Mouse (Mus musculus): Measurements from ENCODE around the gene Alpk3. TPM values are rescaled to one million over a fixed set of nuclear protein-coding genes. Genes with fewer than 3 reads are reported as not detected.

The Alpk3 gene
- polyA plus RNA-seq, 1 experiment, result not detected

- H3K4me3 ChIP-seq (ENCODE audit: insufficient read depth, low read depth, low read length), result no peak overlapping the region
- TF ChIP-seq POLR2A (IDR thresholded peaks at IDR 0.05; ENCODE audit: insufficient read depth, low read depth, low read length), result no peak
- no peak for TF ChIP-seq CTCF (IDR thresholded peaks at IDR 0.05; ENCODE audit: insufficient read depth, low read depth, low read length)
- H3K4me1 ChIP-seq (ENCODE audit: control insufficient read depth, insufficient read depth, low read length), result peaks cover 7% of the 10 kb centered on the region
- no peak overlapping the region for H3K27ac ChIP-seq (ENCODE audit: insufficient read depth, low read depth, low read length)
- WGBS, result 66% methylated on average over 11 of the region's 11 CpGs
Observed at GRCm38 (mm10) chr7:81061936-81062335, 4.5 kb downstream of the Alpk3 start.

- Histone ChIP-seq H3K27ac (ENCODE audit: insufficient read depth, low read depth, low read length) (no peak overlapping the region), H3K4me1 (ENCODE audit: control insufficient read depth, insufficient read depth, low read length) (peaks cover 4% of the 10 kb centered on the region; the same call in 1 of the 2 replicates), H3K4me3 (ENCODE audit: insufficient read depth, low read depth, low read length) (no peak overlapping the region)
- WGBS, result 82% methylated on average over 9 of the region's 9 CpGs
- no peak for TF ChIP-seq POLR2A (IDR thresholded peaks at IDR 0.05; ENCODE audit: insufficient read depth, low read depth, low read length)
Observed at GRCm38 (mm10) chr7:81063332-81063731, 5.9 kb downstream of the Alpk3 start.

GRCm38 (mm10) chr7:81066714-81067113 lies 9.3 kb downstream of the Alpk3 start:
- TF ChIP-seq POLR2A (IDR thresholded peaks at IDR 0.05; ENCODE audit: insufficient read depth, low read depth, low read length), result no peak
- TF ChIP-seq CTCF (IDR thresholded peaks at IDR 0.05; ENCODE audit: insufficient read depth, low read depth, low read length), result no peak
- 46% methylated on average over 6 of the region's 6 CpGs for WGBS
- Histone ChIP-seq H3K4me3 (ENCODE audit: insufficient read depth, low read depth, low read length) (no peak overlapping the region), H3K4me1 (ENCODE audit: control insufficient read depth, insufficient read depth, low read length) (peaks cover 4% of the 10 kb centered on the region; the same call in 1 of the 2 replicates), H3K27ac (ENCODE audit: insufficient read depth, low read depth, low read length) (no peak overlapping the region)

- Histone ChIP-seq H3K27ac (ENCODE audit: insufficient read depth, low read depth, low read length) (no peak overlapping the region), H3K4me3 (ENCODE audit: insufficient read depth, low read depth, low read length) (no peak overlapping the region), H3K4me1 (ENCODE audit: control insufficient read depth, insufficient read depth, low read length) (no peaks in the 10 kb centered on the region; the same call in 1 of the 2 replicates)
- no peak for TF ChIP-seq CTCF (IDR thresholded peaks at IDR 0.05; ENCODE audit: insufficient read depth, low read depth, low read length)
- TF ChIP-seq POLR2A (IDR thresholded peaks at IDR 0.05; ENCODE audit: insufficient read depth, low read depth, low read length), result no peak
- WGBS, result 60% methylated on average over 5 of the region's 5 CpGs
Observed at GRCm38 (mm10) chr7:81072463-81072862, 15.1 kb downstream of the Alpk3 start.

GRCm38 (mm10) chr7:81073273-81073672 lies 15.9 kb downstream of the Alpk3 start:
- no peaks in the 10 kb centered on the region; the same call in 1 of the 2 replicates for H3K4me1 ChIP-seq (ENCODE audit: control insufficient read depth, insufficient read depth, low read length)
- TF ChIP-seq POLR2A (IDR thresholded peaks at IDR 0.05; ENCODE audit: insufficient read depth, low read depth, low read length), result no peak
- TF ChIP-seq CTCF (IDR thresholded peaks at IDR 0.05; ENCODE audit: insufficient read depth, low read depth, low read length), result no peak
- no peak overlapping the region for H3K4me3 ChIP-seq (ENCODE audit: insufficient read depth, low read depth, low read length)
- 86% methylated on average over 5 of the region's 5 CpGs for WGBS
- H3K27ac ChIP-seq (ENCODE audit: insufficient read depth, low read depth, low read length), result no peak overlapping the region

GRCm38 (mm10) chr7:81074546-81074945 lies 17.1 kb downstream of the Alpk3 start:
- H3K4me1 ChIP-seq (ENCODE audit: control insufficient read depth, insufficient read depth, low read length), result no peaks in the 10 kb centered on the region; the same call in 1 of the 2 replicates
- WGBS, result 86% methylated on average over 9 of the region's 9 CpGs
- TF ChIP-seq CTCF (IDR thresholded peaks at IDR 0.05; ENCODE audit: insufficient read depth, low read depth, low read length) (no peak), POLR2A (IDR thresholded peaks at IDR 0.05; ENCODE audit: insufficient read depth, low read depth, low read length) (no peak)

GRCm38 (mm10) chr7:81075299-81075698 lies 17.9 kb downstream of the Alpk3 start:
- H3K27ac ChIP-seq (ENCODE audit: insufficient read depth, low read depth, low read length), result no peak overlapping the region
- H3K4me1 ChIP-seq (ENCODE audit: control insufficient read depth, insufficient read depth, low read length), result no peaks in the 10 kb centered on the region; the same call in 1 of the 2 replicates
- TF ChIP-seq POLR2A (IDR thresholded peaks at IDR 0.05; ENCODE audit: insufficient read depth, low read depth, low read length), result no peak
- no peak for TF ChIP-seq CTCF (IDR thresholded peaks at IDR 0.05; ENCODE audit: insufficient read depth, low read depth, low read length)
- no peak overlapping the region for H3K4me3 ChIP-seq (ENCODE audit: insufficient read depth, low read depth, low read length)
- WGBS, result 83% methylated on average over 7 of the region's 7 CpGs

More at GRCm38 (mm10) chr7:81074546-81074945, 17.1 kb downstream of the Alpk3 start:
- no peak overlapping the region for H3K4me3 ChIP-seq (ENCODE audit: insufficient read depth, low read depth, low read length)
- no peak overlapping the region for H3K27ac ChIP-seq (ENCODE audit: insufficient read depth, low read depth, low read length)

GRCm38 (mm10) chr7:81075732-81076131 lies 18.3 kb downstream of the Alpk3 start:
- 94% methylated on average over 5 of the region's 5 CpGs for WGBS
- no peak for TF ChIP-seq CTCF (IDR thresholded peaks at IDR 0.05; ENCODE audit: insufficient read depth, low read depth, low read length)
- no peak for TF ChIP-seq POLR2A (IDR thresholded peaks at IDR 0.05; ENCODE audit: insufficient read depth, low read depth, low read length)
- H3K4me1 ChIP-seq (ENCODE audit: control insufficient read depth, insufficient read depth, low read length), result no peaks in the 10 kb centered on the region; the same call in 1 of the 2 replicates
- no peak overlapping the region for H3K4me3 ChIP-seq (ENCODE audit: insufficient read depth, low read depth, low read length)
- H3K27ac ChIP-seq (ENCODE audit: insufficient read depth, low read depth, low read length), result no peak overlapping the region

GRCm38 (mm10) chr7:81077009-81077408 lies 19.6 kb downstream of the Alpk3 start:
- 84% methylated on average over 6 of the region's 6 CpGs for WGBS
- no peak overlapping the region for H3K27ac ChIP-seq (ENCODE audit: insufficient read depth, low read depth, low read length)
- H3K4me3 ChIP-seq (ENCODE audit: insufficient read depth, low read depth, low read length), result no peak overlapping the region
- H3K4me1 ChIP-seq (ENCODE audit: control insufficient read depth, insufficient read depth, low read length), result no peaks in the 10 kb centered on the region; the same call in 1 of the 2 replicates
- no peak for TF ChIP-seq CTCF (IDR thresholded peaks at IDR 0.05; ENCODE audit: insufficient read depth, low read depth, low read length)
- no peak for TF ChIP-seq POLR2A (IDR thresholded peaks at IDR 0.05; ENCODE audit: insufficient read depth, low read depth, low read length)

GRCm38 (mm10) chr7:81078740-81079139 lies 21.3 kb downstream of the Alpk3 start:
- 84% methylated on average over 6 of the region's 6 CpGs for WGBS
- Histone ChIP-seq H3K4me3 (ENCODE audit: insufficient read depth, low read depth, low read length) (no peak overlapping the region), H3K4me1 (ENCODE audit: control insufficient read depth, insufficient read depth, low read length) (no peaks in the 10 kb centered on the region), H3K27ac (ENCODE audit: insufficient read depth, low read depth, low read length) (no peak overlapping the region)
- TF ChIP-seq POLR2A (IDR thresholded peaks at IDR 0.05; ENCODE audit: insufficient read depth, low read depth, low read length) (no peak), CTCF (IDR thresholded peaks at IDR 0.05; ENCODE audit: insufficient read depth, low read depth, low read length) (no peak)
